Mouse (Mus musculus): ENCODE measurements around the gene Mocs3.

DNA sequence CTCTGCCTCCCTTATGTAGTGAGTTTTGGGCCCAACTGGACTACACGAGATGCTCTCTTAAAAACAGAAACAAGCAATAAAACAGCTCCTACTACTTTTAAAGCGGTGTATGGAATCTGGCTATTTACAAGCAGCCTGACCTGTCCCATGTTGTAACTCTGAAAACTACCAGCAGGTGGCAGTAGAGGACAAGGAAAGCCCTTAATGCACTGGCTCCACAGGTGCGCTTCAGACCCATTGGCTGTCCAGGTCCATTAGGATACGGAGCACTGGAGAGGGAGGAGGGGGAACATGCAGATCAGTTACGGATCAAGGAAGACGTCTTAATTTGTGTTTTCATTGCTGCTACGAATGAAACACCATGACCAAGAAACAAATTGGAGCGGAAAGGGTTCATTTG lies 19.8 kb downstream of the Mocs3 start:
- TF ChIP-seq POLR2A (IDR thresholded peaks at IDR 0.05; ENCODE audit: insufficient read length, low read depth) (no peak), POLR2AphosphoS2 (IDR thresholded peaks at IDR 0.05; ENCODE audit: insufficient read length, low read depth) (no peak), MAX (IDR thresholded peaks at IDR 0.05; ENCODE audit: low read depth) (no peak), TCF12 (IDR thresholded peaks at IDR 0.05; ENCODE audit: insufficient read depth, poor library complexity, severe bottlenecking) (no peak), USF1 (IDR thresholded peaks at IDR 0.05; ENCODE audit: low read depth) (no peak), MYOG (IDR thresholded peaks at IDR 0.05; ENCODE audit: control insufficient read depth in 1 of 3, insufficient read depth in 1 of 3, insufficient read length in 2 of 3, low read depth in 2 of 3) (no peak), CEBPB (IDR thresholded peaks at IDR 0.05; ENCODE audit: insufficient read depth, poor library complexity, severe bottlenecking) (no peak), SRF (IDR thresholded peaks at IDR 0.05; ENCODE audit: control insufficient read depth, insufficient read length, low read depth) (no peak), E2F4 (IDR thresholded peaks at IDR 0.05; ENCODE audit: insufficient read depth) (no peak), REST (IDR thresholded peaks at IDR 0.05; ENCODE audit: insufficient read depth, insufficient read length) (no peak)

Measured in myocyte (in vitro differentiated cells).